Mouse (Mus musculus): Measurements from ENCODE around the gene Psen1. TPM values are rescaled to one million over a fixed set of nuclear protein-coding genes. Genes with fewer than 3 reads are reported as not detected.

The Psen1 gene
- polyA plus RNA-seq, 1 experiment = 45.5 TPM

- WGBS = 43% methylated on average over 1 of the region's 1 CpGs
- no peak for DNase-seq
- Histone ChIP-seq H3K27ac (ENCODE audit: insufficient read depth, low read length) (no peak overlapping the region), H3K27me3 (ENCODE audit: control insufficient read depth, insufficient read depth, low read length) (no peaks in the 10 kb centered on the region), H3K4me3 (replicated peaks; ENCODE audit: insufficient read depth, low read depth, low read length) (no peak overlapping the region), H3K4me1 (ENCODE audit: control insufficient read depth, insufficient read depth, low read length) (no peaks in the 10 kb centered on the region)
- TF ChIP-seq CTCF (IDR thresholded peaks at IDR 0.05; ENCODE audit: borderline replicate concordance, insufficient read depth, low read depth, low read length) (no peak), POLR2A (IDR thresholded peaks at IDR 0.05; ENCODE audit: borderline replicate concordance, insufficient read depth, low read length) (no peak)
Measured at GRCm38 (mm10) chr12:83749186-83749585, 61.2 kb downstream of the Psen1 start.

- Histone ChIP-seq H3K4me1 (ENCODE audit: control insufficient read depth, insufficient read depth, low read length) (no peaks in the 10 kb centered on the region), H3K27ac (ENCODE audit: insufficient read depth, low read length) (no peak overlapping the region), H3K27me3 (ENCODE audit: control insufficient read depth, insufficient read depth, low read length) (no peaks in the 10 kb centered on the region), H3K4me3 (replicated peaks; ENCODE audit: insufficient read depth, low read depth, low read length) (no peak overlapping the region)
- TF ChIP-seq CTCF (IDR thresholded peaks at IDR 0.05; ENCODE audit: borderline replicate concordance, insufficient read depth, low read depth, low read length) = no peak
- no peak for TF ChIP-seq POLR2A (IDR thresholded peaks at IDR 0.05; ENCODE audit: borderline replicate concordance, insufficient read depth, low read length)
- WGBS = 6% methylated on average over 2 of the region's 2 CpGs
- no peak for DNase-seq
Measured at GRCm38 (mm10) chr12:83752495-83752894, 64.5 kb downstream of the Psen1 start.

GRCm38 (mm10) chr12:83758735-83759134, 70.8 kb downstream of the Psen1 start:
- Histone ChIP-seq H3K27ac (ENCODE audit: insufficient read depth, low read length) (no peak overlapping the region), H3K27me3 (ENCODE audit: control insufficient read depth, insufficient read depth, low read length) (no peaks in the 10 kb centered on the region), H3K4me1 (ENCODE audit: control insufficient read depth, insufficient read depth, low read length) (peaks cover 3% of the 10 kb centered on the region; the same call in 1 of the 2 replicates), H3K4me3 (replicated peaks; ENCODE audit: insufficient read depth, low read depth, low read length) (no peak overlapping the region)
- no peak for DNase-seq
- TF ChIP-seq POLR2A (IDR thresholded peaks at IDR 0.05; ENCODE audit: borderline replicate concordance, insufficient read depth, low read length) (no peak), CTCF (IDR thresholded peaks at IDR 0.05; ENCODE audit: borderline replicate concordance, insufficient read depth, low read depth, low read length) (no peak)
- 76% methylated on average over 10 of the region's 10 CpGs for WGBS

GRCm38 (mm10) chr12:83760201-83760600, 72.2 kb downstream of the Psen1 start:
- H3K4me1 ChIP-seq (ENCODE audit: control insufficient read depth, insufficient read depth, low read length) = peaks cover 3% of the 10 kb centered on the region; the same call in 1 of the 2 replicates
- no peak overlapping the region for H3K4me3 ChIP-seq (replicated peaks; ENCODE audit: insufficient read depth, low read depth, low read length)
- H3K27ac ChIP-seq (ENCODE audit: insufficient read depth, low read length) = no peak overlapping the region
- no peak for TF ChIP-seq CTCF (IDR thresholded peaks at IDR 0.05; ENCODE audit: borderline replicate concordance, insufficient read depth, low read depth, low read length)
- TF ChIP-seq POLR2A (IDR thresholded peaks at IDR 0.05; ENCODE audit: borderline replicate concordance, insufficient read depth, low read length) = no peak
- H3K27me3 ChIP-seq (ENCODE audit: control insufficient read depth, insufficient read depth, low read length) = no peaks in the 10 kb centered on the region
- 92% methylated on average over 2 of the region's 2 CpGs for WGBS
- DNase-seq = no peak

- no peaks in the 10 kb centered on the region for H3K27me3 ChIP-seq (ENCODE audit: control insufficient read depth, insufficient read depth, low read length)
Measured at GRCm38 (mm10) chr12:83762706-83763105, 74.8 kb downstream of the Psen1 start.

GRCm38 (mm10) chr12:83763311-83764043, 75.5 kb downstream of the Psen1 start, which contains the start of gene Papln:
Gene Papln, plus strand, starts transcription at chr12:83763634.
- Histone ChIP-seq H3K27me3 (ENCODE audit: control insufficient read depth, insufficient read depth, low read length) (no peaks in the 10 kb centered on the region), H3K4me1 (ENCODE audit: control insufficient read depth, insufficient read depth, low read length) (peaks cover 3% of the 10 kb centered on the region; the same call in 1 of the 2 replicates), H3K27ac (ENCODE audit: insufficient read depth, low read length) (no peak within 1 kb of the TSS), H3K4me3 (replicated peaks; ENCODE audit: insufficient read depth, low read depth, low read length) (peak within 1 kb of the TSS; percentile 34)
- peak in 1 of 2 experiments; percentile 34 for DNase-seq
- TF ChIP-seq CTCF (IDR thresholded peaks at IDR 0.05; ENCODE audit: borderline replicate concordance, insufficient read depth, low read depth, low read length) = no peak
- TF ChIP-seq POLR2A (IDR thresholded peaks at IDR 0.05; ENCODE audit: borderline replicate concordance, insufficient read depth, low read length) = no peak
- 12% methylated on average over 30 of the region's 31 CpGs for WGBS

More at GRCm38 (mm10) chr12:83762706-83763105, 74.8 kb downstream of the Psen1 start:
- 68% methylated on average over 4 of the region's 4 CpGs for WGBS
- no peak for TF ChIP-seq CTCF (IDR thresholded peaks at IDR 0.05; ENCODE audit: borderline replicate concordance, insufficient read depth, low read depth, low read length)
- TF ChIP-seq POLR2A (IDR thresholded peaks at IDR 0.05; ENCODE audit: borderline replicate concordance, insufficient read depth, low read length) = no peak
- Histone ChIP-seq H3K4me1 (ENCODE audit: control insufficient read depth, insufficient read depth, low read length) (peaks cover 3% of the 10 kb centered on the region; the same call in 1 of the 2 replicates), H3K4me3 (replicated peaks; ENCODE audit: insufficient read depth, low read depth, low read length) (no peak overlapping the region), H3K27ac (ENCODE audit: insufficient read depth, low read length) (no peak overlapping the region)
- no peak for DNase-seq

- Histone ChIP-seq H3K4me1 (ENCODE audit: control insufficient read depth, insufficient read depth, low read length) (peaks cover 3% of the 10 kb centered on the region; the same call in 1 of the 2 replicates), H3K27me3 (ENCODE audit: control insufficient read depth, insufficient read depth, low read length) (no peaks in the 10 kb centered on the region), H3K27ac (ENCODE audit: insufficient read depth, low read length) (no peak overlapping the region), H3K4me3 (replicated peaks; ENCODE audit: insufficient read depth, low read depth, low read length) (peak overlapping the region; percentile 9)
- 16% methylated on average over 14 of the region's 14 CpGs for WGBS
- no peak for DNase-seq
- TF ChIP-seq POLR2A (IDR thresholded peaks at IDR 0.05; ENCODE audit: borderline replicate concordance, insufficient read depth, low read length) (no peak), CTCF (IDR thresholded peaks at IDR 0.05; ENCODE audit: borderline replicate concordance, insufficient read depth, low read depth, low read length) (no peak)
Measured at GRCm38 (mm10) chr12:83764044-83764365, 76.1 kb downstream of the Psen1 start.

- Histone ChIP-seq H3K4me1 (ENCODE audit: control insufficient read depth, insufficient read depth, low read length) (peaks cover 3% of the 10 kb centered on the region; the same call in 1 of the 2 replicates), H3K27ac (ENCODE audit: insufficient read depth, low read length) (no peak overlapping the region), H3K27me3 (ENCODE audit: control insufficient read depth, insufficient read depth, low read length) (no peaks in the 10 kb centered on the region), H3K4me3 (replicated peaks; ENCODE audit: insufficient read depth, low read depth, low read length) (no peak overlapping the region)
- 90% methylated on average over 10 of the region's 10 CpGs for WGBS
- DNase-seq = no peak
- TF ChIP-seq POLR2A (IDR thresholded peaks at IDR 0.05; ENCODE audit: borderline replicate concordance, insufficient read depth, low read length) (no peak), CTCF (IDR thresholded peaks at IDR 0.05; ENCODE audit: borderline replicate concordance, insufficient read depth, low read depth, low read length) (no peak)
Measured at GRCm38 (mm10) chr12:83764519-83764918, 76.6 kb downstream of the Psen1 start.

Data from cerebellum, adult 2 months (tissue).